Mouse (Mus musculus): ENCODE results near the gene Rsl1d1. TPM values are rescaled to one million over a fixed set of nuclear protein-coding genes. Genes with fewer than 3 reads are reported as not detected.

Rsl1d1 gene
- polyA plus RNA-seq (2016; fragmentation: Nextera tagmentation; extraction: Ambion mirVana) = 220 and 228 TPM in 2 replicates

- Histone ChIP-seq H3K27ac (peak within 1 kb of the TSS; percentile 54), H3K4me2 (peak within 1 kb of the TSS; percentile 88), H3K27me3 (no peaks in the 10 kb centered on the region), H3K4me1 (peaks cover 30% of the 10 kb centered on the region), H3K9ac (peak within 1 kb of the TSS; percentile 91), H3K9me3 (no peaks in the 10 kb centered on the region), H3K4me3 (replicated peaks) (peak within 1 kb of the TSS; percentile 94), H3K36me3 (replicated peaks) (peaks cover 43% of the 10 kb centered on the region)
- ATAC-seq (ENCODE audit: low FRiP score) = peak; percentile 99
- WGBS = under 1% methylated on average over 68 of the region's 68 CpGs
Observed at GRCm38 (mm10) chr16:11202571-11203554, at the start of gene Rsl1d1. Gene Rsl1d1, minus strand, starts transcription at chr16:11203331.

- Histone ChIP-seq H3K9me3 (no peaks in the 10 kb centered on the region), H3K9ac (no peak overlapping the region), H3K36me3 (replicated peaks) (no peaks in the 10 kb centered on the region), H3K4me3 (replicated peaks) (no peak overlapping the region), H3K4me1 (peaks cover 12% of the 10 kb centered on the region), H3K27ac (no peak overlapping the region), H3K27me3 (no peaks in the 10 kb centered on the region), H3K4me2 (no peak overlapping the region)
- no peak for ATAC-seq (ENCODE audit: low FRiP score)
- 86% methylated on average over 2 of the region's 2 CpGs for WGBS
Observed at GRCm38 (mm10) chr16:11247791-11248190, 44.7 kb upstream of the Rsl1d1 start.

- H3K27me3 ChIP-seq = no peaks in the 10 kb centered on the region
- 89% methylated on average over 9 of the region's 9 CpGs for WGBS
- peaks cover 1% of the 10 kb centered on the region; the same call in 1 of the 2 replicates for H3K4me1 ChIP-seq
Observed at GRCm38 (mm10) chr16:11245767-11246166, 42.6 kb upstream of the Rsl1d1 start.

GRCm38 (mm10) chr16:11242401-11242800 lies 39.3 kb upstream of the Rsl1d1 start:
- H3K9ac ChIP-seq = no peak overlapping the region
- H3K36me3 ChIP-seq (replicated peaks) = peaks cover 10% of the 10 kb centered on the region
- H3K9me3 ChIP-seq = no peaks in the 10 kb centered on the region
- no peak overlapping the region for H3K4me3 ChIP-seq (replicated peaks)
- WGBS = 95% methylated on average over 1 of the region's 1 CpGs
- no peaks in the 10 kb centered on the region for H3K27me3 ChIP-seq
- H3K4me2 ChIP-seq = no peak overlapping the region
- H3K27ac ChIP-seq = no peak overlapping the region
- no peaks in the 10 kb centered on the region; the same call in 1 of the 2 replicates for H3K4me1 ChIP-seq
- ATAC-seq (ENCODE audit: low FRiP score) = no peak

More at GRCm38 (mm10) chr16:11245767-11246166, 42.6 kb upstream of the Rsl1d1 start:
- Histone ChIP-seq H3K9ac (no peak overlapping the region), H3K4me3 (replicated peaks) (no peak overlapping the region), H3K36me3 (replicated peaks) (no peaks in the 10 kb centered on the region), H3K9me3 (no peaks in the 10 kb centered on the region), H3K27ac (no peak overlapping the region), H3K4me2 (no peak overlapping the region)
- ATAC-seq (ENCODE audit: low FRiP score) = no peak

- H3K36me3 ChIP-seq (replicated peaks) = peaks cover 68% of the 10 kb centered on the region
- H3K4me3 ChIP-seq (replicated peaks) = no peak overlapping the region
- no peak for ATAC-seq (ENCODE audit: low FRiP score)
Observed at GRCm38 (mm10) chr16:11217801-11218200, 14.7 kb upstream of the Rsl1d1 start.

GRCm38 (mm10) chr16:11203600-11204390 lies 664 bp upstream of the Rsl1d1 start:
- H3K27ac ChIP-seq = no peak overlapping the region; the same call in 1 of the 2 replicates
- H3K9ac ChIP-seq = peak overlapping the region; percentile 91

More at GRCm38 (mm10) chr16:11217801-11218200, 14.7 kb upstream of the Rsl1d1 start:
- Histone ChIP-seq H3K27me3 (no peaks in the 10 kb centered on the region), H3K9me3 (no peaks in the 10 kb centered on the region), H3K9ac (no peak overlapping the region), H3K4me1 (no peaks in the 10 kb centered on the region), H3K27ac (no peak overlapping the region), H3K4me2 (no peak overlapping the region)
- 87% methylated on average over 3 of the region's 3 CpGs for WGBS

GRCm38 (mm10) chr16:11201740-11202394 lies 1.3 kb downstream of the Rsl1d1 start:
- peaks cover 52% of the 10 kb centered on the region for H3K36me3 ChIP-seq (replicated peaks)
- peak overlapping the region; percentile 91 for H3K9ac ChIP-seq
- no peak overlapping the region for H3K27ac ChIP-seq

More at GRCm38 (mm10) chr16:11203600-11204390, 664 bp upstream of the Rsl1d1 start:
- Histone ChIP-seq H3K27me3 (no peaks in the 10 kb centered on the region), H3K4me2 (peak overlapping the region; percentile 88), H3K4me1 (peaks cover 30% of the 10 kb centered on the region), H3K36me3 (replicated peaks) (peaks cover 40% of the 10 kb centered on the region), H3K9me3 (no peaks in the 10 kb centered on the region), H3K4me3 (replicated peaks) (peak overlapping the region; percentile 94)
- 10% methylated on average over 24 of the region's 24 CpGs for WGBS
- peak; percentile 55 for ATAC-seq (ENCODE audit: low FRiP score)

GRCm38 (mm10) chr16:11200247-11200646 lies 2.9 kb downstream of the Rsl1d1 start:
- H3K27ac ChIP-seq = no peak overlapping the region
- 94% methylated on average over 3 of the region's 3 CpGs for WGBS
- no peak overlapping the region for H3K4me2 ChIP-seq
- H3K27me3 ChIP-seq = no peaks in the 10 kb centered on the region
- peaks cover 63% of the 10 kb centered on the region for H3K36me3 ChIP-seq (replicated peaks)
- no peak overlapping the region for H3K9ac ChIP-seq
- no peaks in the 10 kb centered on the region for H3K9me3 ChIP-seq
- H3K4me1 ChIP-seq = peaks cover 30% of the 10 kb centered on the region
- ATAC-seq (ENCODE audit: low FRiP score) = no peak
- no peak overlapping the region for H3K4me3 ChIP-seq (replicated peaks)

More at GRCm38 (mm10) chr16:11201740-11202394, 1.3 kb downstream of the Rsl1d1 start:
- H3K4me3 ChIP-seq (replicated peaks) = peak overlapping the region; percentile 94
- peak overlapping the region; percentile 88 for H3K4me2 ChIP-seq
- no peaks in the 10 kb centered on the region for H3K27me3 ChIP-seq
- no peak for ATAC-seq (ENCODE audit: low FRiP score)
- peaks cover 30% of the 10 kb centered on the region for H3K4me1 ChIP-seq
- 74% methylated on average over 6 of the region's 6 CpGs for WGBS
- H3K9me3 ChIP-seq = no peaks in the 10 kb centered on the region

- H3K4me2 ChIP-seq = no peak overlapping the region
- no peak overlapping the region for H3K9ac ChIP-seq
- H3K36me3 ChIP-seq (replicated peaks) = peaks cover 81% of the 10 kb centered on the region
- peaks cover 13% of the 10 kb centered on the region for H3K4me1 ChIP-seq
- H3K4me3 ChIP-seq (replicated peaks) = no peak overlapping the region
- ATAC-seq (ENCODE audit: low FRiP score) = no peak
- no peak overlapping the region for H3K27ac ChIP-seq
- H3K9me3 ChIP-seq = no peaks in the 10 kb centered on the region
- WGBS = 75% methylated on average over 2 of the region's 2 CpGs
- no peaks in the 10 kb centered on the region for H3K27me3 ChIP-seq
Observed at GRCm38 (mm10) chr16:11198467-11198866, 4.7 kb downstream of the Rsl1d1 start.

GRCm38 (mm10) chr16:11197052-11197451 lies 6.1 kb downstream of the Rsl1d1 start:
- H3K9me3 ChIP-seq = no peaks in the 10 kb centered on the region
- H3K36me3 ChIP-seq (replicated peaks) = peaks cover 95% of the 10 kb centered on the region
- H3K27ac ChIP-seq = no peak overlapping the region
- H3K4me2 ChIP-seq = no peak overlapping the region
- no peaks in the 10 kb centered on the region for H3K27me3 ChIP-seq
- no peak overlapping the region for H3K9ac ChIP-seq
- ATAC-seq (ENCODE audit: low FRiP score) = no peak
- WGBS = 94% methylated on average over 4 of the region's 4 CpGs
- H3K4me3 ChIP-seq (replicated peaks) = no peak overlapping the region
- peaks cover 13% of the 10 kb centered on the region for H3K4me1 ChIP-seq

GRCm38 (mm10) chr16:11193231-11193630 lies 9.9 kb downstream of the Rsl1d1 start:
- Histone ChIP-seq H3K4me1 (no peaks in the 10 kb centered on the region), H3K36me3 (replicated peaks) (peaks cover 68% of the 10 kb centered on the region), H3K27me3 (no peaks in the 10 kb centered on the region), H3K9me3 (no peaks in the 10 kb centered on the region), H3K4me3 (replicated peaks) (no peak overlapping the region), H3K4me2 (no peak overlapping the region), H3K9ac (no peak overlapping the region), H3K27ac (no peak overlapping the region)
- WGBS = 92% methylated on average over 2 of the region's 2 CpGs
- ATAC-seq (ENCODE audit: low FRiP score) = no peak
